Mouse (Mus musculus): ENCODE data around the gene Nudt3. TPM values are rescaled to one million over a fixed set of nuclear protein-coding genes. Genes with fewer than 3 reads are reported as not detected.

Nudt3 gene
- polyA plus RNA-seq, 1 experiment from 2014 or later = 34.4 TPM

- no peaks in the 10 kb centered on the region for H3K27me3 ChIP-seq (ENCODE audit: insufficient read depth, low read length)
- H3K9ac ChIP-seq = no peak overlapping the region
- H3K4me3 ChIP-seq (ENCODE audit: low read depth, low read length) = no peak overlapping the region
- no peak overlapping the region for H3K4me2 ChIP-seq
- no peak for TF ChIP-seq CTCF (IDR thresholded peaks at IDR 0.05; ENCODE audit: low read depth)
- no peaks in the 10 kb centered on the region for H3K9me3 ChIP-seq (ENCODE audit: low read depth, low read length)
- no peak for ATAC-seq (ENCODE audit: insufficient read depth)
- DNase-seq = no peak
- WGBS = 66% methylated on average over 5 of the region's 5 CpGs
- no peak overlapping the region for H3K27ac ChIP-seq (ENCODE audit: low read depth)
- 0 out of 2 replicates have a peak, but pooled peaks cover 6% of the 10 kb centered on the region for H3K4me1 ChIP-seq (ENCODE audit: insufficient read depth)
- H3K36me3 ChIP-seq (ENCODE audit: insufficient read depth) = peaks cover 7% of the 10 kb centered on the region
These were observed 22.4 kb downstream of the Nudt3 start for GRCm38 (mm10) chr17:27600869-27601268.

GRCm38 (mm10) chr17:27600286-27600685, 23.0 kb downstream of the Nudt3 start:
- TF ChIP-seq CTCF (IDR thresholded peaks at IDR 0.05; ENCODE audit: low read depth) = no peak
- 81% methylated on average over 3 of the region's 3 CpGs for WGBS
- H3K27ac ChIP-seq (ENCODE audit: low read depth) = no peak overlapping the region
- no peak overlapping the region for H3K9ac ChIP-seq
- 0 out of 2 replicates have a peak, but pooled peaks cover 6% of the 10 kb centered on the region for H3K4me1 ChIP-seq (ENCODE audit: insufficient read depth)
- no peak overlapping the region for H3K4me2 ChIP-seq
- DNase-seq (no peak), ATAC-seq (ENCODE audit: insufficient read depth) (no peak)
- peaks cover 12% of the 10 kb centered on the region for H3K36me3 ChIP-seq (ENCODE audit: insufficient read depth)
- H3K9me3 ChIP-seq (ENCODE audit: low read depth, low read length) = no peaks in the 10 kb centered on the region
- H3K4me3 ChIP-seq (ENCODE audit: low read depth, low read length) = no peak overlapping the region
- H3K27me3 ChIP-seq (ENCODE audit: insufficient read depth, low read length) = no peaks in the 10 kb centered on the region

- Histone ChIP-seq H3K4me2 (no peak overlapping the region), H3K9me3 (ENCODE audit: low read depth, low read length) (no peaks in the 10 kb centered on the region), H3K27ac (ENCODE audit: low read depth) (peak overlapping the region; percentile 30), H3K4me1 (ENCODE audit: insufficient read depth) (0 out of 2 replicates have a peak, but pooled peaks cover 6% of the 10 kb centered on the region), H3K9ac (no peak overlapping the region), H3K4me3 (ENCODE audit: low read depth, low read length) (no peak overlapping the region), H3K27me3 (ENCODE audit: insufficient read depth, low read length) (no peaks in the 10 kb centered on the region), H3K36me3 (ENCODE audit: insufficient read depth) (peaks cover 40% of the 10 kb centered on the region)
- DNase-seq = peak; percentile 47
- TF ChIP-seq CTCF (IDR thresholded peaks at IDR 0.05; ENCODE audit: low read depth) = no peak
- peak; percentile 44; the same call in 1 of the 2 replicates for ATAC-seq (ENCODE audit: insufficient read depth)
- 37% methylated on average over 21 of the region's 21 CpGs for WGBS
These were observed 26.7 kb downstream of the Nudt3 start for GRCm38 (mm10) chr17:27596376-27597190.

- H3K4me2 ChIP-seq = no peak overlapping the region
- 0 out of 2 replicates have a peak, but pooled peaks cover 6% of the 10 kb centered on the region for H3K4me1 ChIP-seq (ENCODE audit: insufficient read depth)
- no peak for TF ChIP-seq CTCF (IDR thresholded peaks at IDR 0.05; ENCODE audit: low read depth)
- H3K36me3 ChIP-seq (ENCODE audit: insufficient read depth) = peaks cover 45% of the 10 kb centered on the region
- no peak overlapping the region for H3K4me3 ChIP-seq (ENCODE audit: low read depth, low read length)
- H3K27ac ChIP-seq (ENCODE audit: low read depth) = peak overlapping the region; percentile 22; the same call in 1 of the 2 replicates
- ATAC-seq (ENCODE audit: insufficient read depth) (no peak), DNase-seq (no peak)
- H3K27me3 ChIP-seq (ENCODE audit: insufficient read depth, low read length) = no peaks in the 10 kb centered on the region
- 69% methylated on average over 15 of the region's 15 CpGs for WGBS
- H3K9ac ChIP-seq = no peak overlapping the region
- H3K9me3 ChIP-seq (ENCODE audit: low read depth, low read length) = no peaks in the 10 kb centered on the region
These were observed 27.5 kb downstream of the Nudt3 start for GRCm38 (mm10) chr17:27595659-27596375.

GRCm38 (mm10) chr17:27592565-27592910, 30.8 kb downstream of the Nudt3 start:
- no peaks in the 10 kb centered on the region for H3K27me3 ChIP-seq (ENCODE audit: insufficient read depth, low read length)
- H3K4me3 ChIP-seq (ENCODE audit: low read depth, low read length) = no peak overlapping the region
- H3K27ac ChIP-seq (ENCODE audit: low read depth) = no peak overlapping the region
- no peak overlapping the region for H3K4me2 ChIP-seq
- no peak overlapping the region for H3K9ac ChIP-seq
- peaks cover 60% of the 10 kb centered on the region for H3K36me3 ChIP-seq (ENCODE audit: insufficient read depth)
- DNase-seq (no peak), ATAC-seq (ENCODE audit: insufficient read depth) (no peak)
- 94% methylated on average over 7 of the region's 7 CpGs for WGBS
- TF ChIP-seq CTCF (IDR thresholded peaks at IDR 0.05; ENCODE audit: low read depth) = no peak
- 0 out of 2 replicates have a peak, but pooled peaks cover 6% of the 10 kb centered on the region for H3K4me1 ChIP-seq (ENCODE audit: insufficient read depth)
- no peaks in the 10 kb centered on the region for H3K9me3 ChIP-seq (ENCODE audit: low read depth, low read length)

- 0 out of 2 replicates have a peak, but pooled peaks cover 3% of the 10 kb centered on the region for H3K4me1 ChIP-seq (ENCODE audit: insufficient read depth)
These were observed 31.3 kb downstream of the Nudt3 start for GRCm38 (mm10) chr17:27591826-27592564.

More at GRCm38 (mm10) chr17:27591826-27592564, 31.3 kb downstream of the Nudt3 start:
- no peak overlapping the region for H3K4me2 ChIP-seq
- no peak overlapping the region for H3K27ac ChIP-seq (ENCODE audit: low read depth)
- WGBS = 84% methylated on average over 12 of the region's 12 CpGs
- peak; percentile 48 for TF ChIP-seq CTCF (IDR thresholded peaks at IDR 0.05; ENCODE audit: low read depth)
- no peaks in the 10 kb centered on the region for H3K27me3 ChIP-seq (ENCODE audit: insufficient read depth, low read length)
- no peaks in the 10 kb centered on the region for H3K9me3 ChIP-seq (ENCODE audit: low read depth, low read length)
- H3K9ac ChIP-seq = no peak overlapping the region
- DNase-seq (no peak), ATAC-seq (ENCODE audit: insufficient read depth) (no peak)
- peaks cover 63% of the 10 kb centered on the region for H3K36me3 ChIP-seq (ENCODE audit: insufficient read depth)
- H3K4me3 ChIP-seq (ENCODE audit: low read depth, low read length) = no peak overlapping the region
